Mouse (Mus musculus): Measurements from ENCODE around the gene Plekhg5.

The Plekhg5 gene

DNA sequence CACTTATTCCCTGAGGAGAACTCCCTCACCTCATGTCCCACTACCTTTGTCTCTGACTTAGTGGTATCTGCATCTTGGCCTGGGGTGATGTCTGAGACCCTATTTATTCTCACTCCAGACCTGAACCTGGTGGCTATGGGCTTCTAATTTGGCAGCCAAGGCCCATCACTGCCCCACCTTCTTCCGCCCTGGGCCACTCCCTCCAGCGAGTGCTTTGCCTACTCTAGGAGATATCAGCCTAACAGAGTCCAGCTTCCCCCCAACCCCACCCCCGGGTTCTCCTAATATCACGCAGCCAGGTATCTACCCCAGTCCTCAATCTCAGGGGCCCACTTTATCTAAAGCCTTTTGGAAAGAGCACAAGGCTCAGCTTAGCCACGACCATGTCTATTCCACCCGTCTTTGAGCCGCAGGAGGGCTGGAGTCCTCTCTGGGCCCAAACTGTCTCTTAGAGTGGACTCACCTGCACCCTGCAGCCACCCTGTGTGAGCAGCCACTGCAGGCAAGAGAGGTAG, 79.2 kb downstream of the Plekhg5 start:
- DNase-seq: no peak

GRCm38 (mm10) chr4:152151966-152152544, 79.8 kb downstream of the Plekhg5 start, which contains the start of gene Espn:
Gene Espn, minus strand, starts transcription at chr4:152152371.
- peak; percentile 70 to 79 for DNase-seq

GRCm38 (mm10) chr4:152153771-152154177, 81.5 kb downstream of the Plekhg5 start:
- DNase-seq: peak; percentile 86 to 90

- no peak for DNase-seq
Observed at GRCm38 (mm10) chr4:152155019-152155418, 82.7 kb downstream of the Plekhg5 start.

DNA sequence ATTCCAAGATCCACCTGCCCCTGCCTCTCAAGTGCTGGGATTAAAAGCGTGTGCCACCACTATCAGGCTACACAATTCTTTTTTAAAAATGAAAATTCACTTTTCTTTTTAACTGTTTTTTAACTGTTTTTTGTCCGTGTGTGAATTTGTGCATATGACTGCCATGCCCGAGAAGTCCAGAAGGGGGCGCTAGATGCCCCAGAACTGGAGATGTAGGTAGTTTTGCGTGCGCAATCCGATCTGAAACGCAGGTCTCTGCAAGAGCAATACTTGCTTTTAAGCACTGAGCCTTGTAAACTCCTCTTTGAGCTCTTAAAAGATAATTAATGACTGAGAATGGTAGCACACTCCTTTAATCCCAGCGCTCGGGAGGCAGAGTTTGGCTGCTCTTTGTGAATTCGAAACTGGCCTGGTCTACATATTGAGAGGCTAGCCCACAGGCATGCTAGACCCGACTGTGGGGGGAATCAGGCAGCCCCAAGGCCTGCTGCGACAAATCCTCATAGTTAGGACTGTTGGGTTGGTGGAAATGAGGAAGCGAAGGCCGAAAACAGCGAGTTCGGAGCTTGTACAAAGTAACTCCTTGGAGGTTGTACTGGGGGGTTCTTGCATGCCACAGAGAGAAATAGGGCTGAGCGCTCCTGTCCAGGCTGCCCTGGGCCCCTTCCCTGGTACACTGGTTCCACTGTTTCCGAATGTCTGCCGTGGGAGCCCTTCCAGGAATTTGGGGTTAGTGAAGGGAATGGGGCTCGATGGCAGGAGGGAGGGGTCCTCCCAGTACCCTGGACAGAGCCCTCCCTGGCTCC, 85.7 kb downstream of the Plekhg5 start:
- DNase-seq: peak in 1 of 2 experiments; percentile 64

DNA sequence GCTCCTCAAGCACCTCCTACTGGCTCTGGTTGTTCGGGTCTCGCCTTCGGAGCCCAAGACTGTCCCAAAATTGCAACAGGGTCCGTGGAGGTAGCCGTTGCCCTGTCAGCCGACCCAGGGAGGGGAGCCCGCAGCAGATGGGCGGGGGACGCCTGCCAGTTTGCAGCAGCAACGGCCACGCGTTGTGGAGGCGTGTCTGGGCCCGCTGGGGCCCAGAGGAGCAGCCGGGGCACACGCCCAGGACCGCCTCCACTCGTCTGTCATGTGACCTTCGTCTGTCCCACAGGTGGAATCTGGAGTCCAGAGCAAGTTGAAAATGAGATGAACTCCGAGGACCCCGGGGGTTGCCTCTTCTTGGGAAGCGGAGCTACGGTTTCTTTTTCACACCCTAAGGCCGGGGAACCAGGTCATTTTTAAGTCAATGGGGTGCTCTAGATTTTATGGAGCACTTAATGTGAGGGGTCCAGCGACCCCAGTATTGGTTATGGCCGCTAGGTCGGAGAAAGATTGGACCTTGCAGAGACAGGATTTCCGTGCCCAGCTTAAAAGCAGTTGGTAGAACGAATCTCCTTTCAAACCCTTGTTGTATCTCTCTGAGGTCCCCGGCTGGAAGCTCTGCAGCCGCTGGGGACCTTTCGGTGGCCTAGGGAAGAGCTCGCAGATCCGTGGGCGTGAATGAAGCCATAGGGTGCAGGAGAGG, 86.4 kb downstream of the Plekhg5 start, which contains the start of gene Hes2:
Hes2 (plus strand) TSS at position 283 of the 700 bp plus-strand sequence.
- peak; percentile 53 to 74 for DNase-seq

DNA sequence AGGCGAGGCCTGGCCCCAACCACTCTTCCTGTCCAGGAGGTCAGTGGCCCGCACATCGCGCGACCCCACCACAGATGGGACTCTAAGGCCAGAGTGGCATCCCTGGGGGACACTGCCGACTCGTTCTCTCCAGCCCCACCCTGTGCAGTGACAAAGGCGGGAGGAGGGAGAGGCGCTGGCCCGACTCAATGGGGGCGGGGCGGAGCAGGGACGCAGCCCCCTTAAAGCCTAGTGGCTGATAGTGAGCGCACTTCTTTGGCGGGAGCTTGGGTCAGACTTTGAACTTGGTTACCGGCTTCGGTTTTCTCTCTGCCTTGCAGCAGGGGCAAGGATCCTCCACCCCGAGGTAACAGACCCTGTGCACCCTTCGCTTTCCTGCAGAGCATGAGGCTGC, 87.0 kb downstream of the Plekhg5 start:
- peak; percentile 31 to 62 for DNase-seq

GRCm38 (mm10) chr4:152160748-152161147, 88.5 kb downstream of the Plekhg5 start:
- DNase-seq: peak; percentile 74 to 90

DNA sequence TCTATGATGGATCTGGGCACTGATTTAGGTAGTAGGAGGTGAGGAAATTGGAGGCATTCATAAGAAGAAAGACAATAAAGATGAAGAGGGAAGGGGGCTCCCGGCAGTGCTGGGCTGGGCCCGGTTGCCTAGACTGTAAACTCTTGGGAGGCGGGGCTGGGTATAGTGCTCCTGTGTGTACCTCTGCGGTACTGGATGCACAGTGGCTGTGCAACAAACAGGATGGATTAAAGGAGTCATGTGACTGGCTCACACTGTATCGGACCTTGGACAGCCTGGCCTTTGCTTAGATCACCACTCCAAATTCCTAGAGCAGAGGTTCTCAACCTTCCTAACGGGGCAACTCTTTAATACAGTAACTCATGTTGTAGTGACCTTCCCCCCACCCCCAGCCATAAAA, 89.3 kb downstream of the Plekhg5 start:
- DNase-seq: peak; percentile 59 to 80

DNA sequence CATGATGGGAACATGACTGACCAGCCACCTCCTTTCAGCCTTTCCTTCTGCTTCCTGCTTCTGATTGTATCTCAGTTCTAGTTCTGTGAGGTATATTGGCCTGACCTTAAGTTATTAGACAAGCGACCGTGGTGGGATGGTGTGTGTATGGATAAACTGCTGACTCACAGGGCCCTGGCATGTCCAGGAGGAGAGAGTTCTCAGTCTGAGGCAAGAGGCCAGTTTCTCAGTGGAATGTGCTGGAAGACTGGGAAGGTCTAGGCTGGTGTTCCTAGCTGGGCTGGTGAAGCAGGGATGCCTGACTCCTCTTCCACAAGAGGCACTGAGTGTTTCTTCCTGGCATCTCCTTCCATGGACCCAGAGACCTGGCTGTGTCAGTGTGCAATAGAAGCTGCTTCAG, 90.5 kb downstream of the Plekhg5 start:
- peak in 1 of 2 experiments; percentile 57 for DNase-seq

All from kidney, postnatal 25 days (tissue).